Mouse (Mus musculus) kidney, embryonic 14.5 days (tissue): ENCODE measurements at regions not wholly inside any gene's neighbourhood (a gene's known extent, or its start where the extent isn't known, plus 50 kb on each side); places are given as distances from the start of the nearest gene placed in this dataset.

ENCODE experiments used
- ATAC-seq: fragments of 200-750 bp; cut with Nextera tagmentation; 2 replicates; pipeline ENCODE4 v1.8.0; 2017; ENCODE audit warnings: moderate number of reproducible peaks, mild to moderate bottlenecking, moderate TSS enrichment, moderate library complexity; ENCODE audit not compliant: low FRiP score, low TSS enrichment
- H3K27ac ChIP-seq: fragments of 300-500 bp; sonication (generic); 2 replicates; pipeline ENCODE4 v1.5.1; 2014; ENCODE audit warnings: low read depth, mild to moderate bottlenecking, low read length, moderate library complexity, mixed read lengths
- H3K27me3 ChIP-seq: fragments of 300-500 bp; sonication (generic); 2 replicates; pipeline ENCODE4 v1.6.1; 2014; ENCODE audit warnings: mild to moderate bottlenecking, low read length; ENCODE audit not compliant: control insufficient read depth, insufficient read depth
- H3K36me3 ChIP-seq: fragments of 300-500 bp; sonication (generic); 2 replicates; pipeline ENCODE4 v1.6.1; 2014; ENCODE audit warnings: low read length, mixed read lengths; ENCODE audit not compliant: control insufficient read depth, insufficient read depth
- H3K4me1 ChIP-seq: fragments of 300-500 bp; sonication (generic); 2 replicates; pipeline ENCODE4 v1.6.1; 2014; ENCODE audit warnings: low read length, mixed read lengths; ENCODE audit not compliant: control insufficient read depth, insufficient read depth
- H3K4me2 ChIP-seq: fragments of 300-500 bp; sonication (generic); replicated peaks from 2 replicates; pipeline ENCODE4 v1.6.1; 2014; ENCODE audit warnings: low read depth, mild to moderate bottlenecking, low read length
- H3K4me3 ChIP-seq: fragments of 300-500 bp; sonication (generic); 2 replicates; pipeline ENCODE4 v1.5.1; 2014; ENCODE audit warnings: mild to moderate bottlenecking, low read length
- H3K9ac ChIP-seq: fragments of 300-500 bp; sonication (generic); 2 replicates; pipeline ENCODE4 v1.6.1; 2014; ENCODE audit warnings: low read depth, mild to moderate bottlenecking, low read length, moderate library complexity
- H3K9me3 ChIP-seq: fragments of 300-500 bp; sonication (generic); 2 replicates; pipeline ENCODE4 v1.6.1; 2016; ENCODE audit warnings: low read length; ENCODE audit not compliant: control insufficient read depth
- WGBS: fragments of 180-500 bp; shearing (Covaris S2); extraction: QIAGEN DNeasy Blood & Tissue Kit; methylation state at CpG from one replicate; pipeline ENCODE4 v1.1.7; 2014; 5-methylcytosine and 5-hydroxymethylcytosine counted together

DNA sequence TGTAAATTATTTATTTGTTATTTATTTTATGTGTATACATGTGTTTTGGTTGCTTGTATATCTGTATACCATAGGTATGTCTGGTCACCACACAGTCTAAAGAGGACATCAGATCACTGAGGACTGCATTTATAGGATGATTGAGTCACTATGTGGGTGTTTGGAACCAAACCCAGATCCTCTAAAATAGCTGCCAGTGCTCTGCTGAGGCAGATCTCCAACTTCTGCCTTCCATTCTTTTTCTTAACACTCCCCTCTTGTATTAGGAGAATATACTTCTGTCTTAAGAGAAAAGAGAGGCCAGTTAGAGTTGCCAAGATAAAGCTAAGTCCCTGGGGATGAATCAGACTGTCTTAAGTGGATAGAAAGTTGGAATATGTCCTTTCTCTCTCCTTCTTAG is 424.2 kb downstream of the Cntn6 start:
- H3K27me3 ChIP-seq: no peaks in the 10 kb centered on the region
- H3K9me3 ChIP-seq: no peaks in the 10 kb centered on the region
- H3K27ac ChIP-seq: no peak overlapping the region
- ATAC-seq: no peak
- no peaks in the 10 kb centered on the region for H3K4me1 ChIP-seq
- no peaks in the 10 kb centered on the region for H3K36me3 ChIP-seq
- H3K4me3 ChIP-seq: no peak overlapping the region
- no peak overlapping the region for H3K4me2 ChIP-seq
- no peak overlapping the region for H3K9ac ChIP-seq

DNA sequence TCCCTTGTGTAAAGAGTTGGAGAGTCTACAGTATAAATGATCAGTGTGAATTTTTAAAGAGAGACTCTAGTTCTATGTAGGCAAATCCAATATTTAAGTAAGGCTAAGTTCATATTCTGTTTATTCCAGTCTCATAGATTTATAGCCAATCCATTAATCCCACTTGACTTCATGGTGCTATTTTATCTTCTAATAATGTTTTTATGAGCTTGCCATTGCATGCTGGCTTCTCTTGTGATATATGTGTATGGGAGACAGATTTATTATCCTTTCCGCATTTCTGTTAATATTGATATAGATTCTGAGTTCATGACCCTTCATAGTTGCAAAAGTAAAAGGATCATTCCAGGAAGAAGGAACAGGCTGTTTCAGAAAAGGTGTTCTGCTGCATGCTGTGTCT is 430.0 kb downstream of the Cntn6 start:
- no peaks in the 10 kb centered on the region for H3K9me3 ChIP-seq
- H3K27ac ChIP-seq: no peak overlapping the region
- WGBS: 49% methylated on average over 1 of the region's 1 CpGs
- H3K9ac ChIP-seq: no peak overlapping the region
- no peak overlapping the region for H3K4me2 ChIP-seq
- H3K4me3 ChIP-seq: no peak overlapping the region
- H3K27me3 ChIP-seq: no peaks in the 10 kb centered on the region
- H3K4me1 ChIP-seq: no peaks in the 10 kb centered on the region
- no peaks in the 10 kb centered on the region for H3K36me3 ChIP-seq
- ATAC-seq: peak; percentile 68; the same call in 1 of the 2 replicates

DNA sequence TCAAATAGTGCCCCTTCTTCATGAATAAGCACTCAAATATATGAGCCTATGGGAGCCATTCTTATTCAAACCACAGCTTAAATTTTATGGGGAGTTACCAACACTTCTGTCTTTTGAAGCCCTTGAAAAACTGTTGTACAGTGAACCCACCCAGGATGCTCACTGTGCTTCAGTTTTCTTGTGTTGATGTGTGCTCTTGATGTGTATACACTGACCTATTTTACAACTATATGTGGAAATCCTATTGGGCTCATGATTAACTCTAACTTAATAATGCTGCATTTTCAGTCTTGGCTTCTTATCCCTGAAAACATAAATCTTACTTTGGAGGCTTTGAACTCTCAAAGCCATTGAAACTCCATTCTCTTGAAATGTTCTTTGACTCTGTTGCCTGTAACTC is 433.5 kb downstream of the Cntn6 start:
- H3K4me3 ChIP-seq: no peak overlapping the region
- H3K4me1 ChIP-seq: no peaks in the 10 kb centered on the region
- 0 out of 2 replicates have a peak overlapping the region, but pooled peaks have one; percentile 14 for H3K27ac ChIP-seq
- peak; percentile 73; the same call in 1 of the 2 replicates for ATAC-seq
- no peaks in the 10 kb centered on the region for H3K27me3 ChIP-seq
- H3K9me3 ChIP-seq: no peaks in the 10 kb centered on the region
- H3K9ac ChIP-seq: no peak overlapping the region
- H3K4me2 ChIP-seq: no peak overlapping the region
- no peaks in the 10 kb centered on the region for H3K36me3 ChIP-seq

DNA sequence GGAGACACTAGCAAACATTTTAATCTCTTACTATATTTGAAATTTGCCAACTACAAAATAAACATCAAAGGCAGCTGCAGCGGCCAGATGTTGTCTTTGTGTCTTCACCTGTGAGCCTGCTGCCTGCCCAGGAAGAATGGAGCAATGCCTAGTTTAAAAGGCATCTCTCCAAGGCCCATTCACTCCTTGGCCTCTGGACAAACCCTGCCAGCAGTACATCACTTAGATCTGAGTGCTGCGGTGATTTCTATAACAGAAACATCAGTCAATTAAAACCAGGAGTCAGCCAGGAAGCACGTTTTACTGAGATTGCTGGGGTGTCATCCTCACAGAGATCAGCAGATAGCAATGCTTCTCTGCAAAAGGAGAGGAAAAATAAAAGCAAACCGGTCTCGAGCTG is 437.7 kb downstream of the Cntn6 start:
- Histone ChIP-seq H3K4me2 (no peak overlapping the region), H3K27ac (no peak overlapping the region), H3K9ac (no peak overlapping the region), H3K36me3 (no peaks in the 10 kb centered on the region), H3K4me3 (no peak overlapping the region), H3K27me3 (no peaks in the 10 kb centered on the region), H3K9me3 (no peaks in the 10 kb centered on the region), H3K4me1 (no peaks in the 10 kb centered on the region)
- ATAC-seq: no peak
- WGBS: 77% methylated on average over 5 of the region's 5 CpGs

DNA sequence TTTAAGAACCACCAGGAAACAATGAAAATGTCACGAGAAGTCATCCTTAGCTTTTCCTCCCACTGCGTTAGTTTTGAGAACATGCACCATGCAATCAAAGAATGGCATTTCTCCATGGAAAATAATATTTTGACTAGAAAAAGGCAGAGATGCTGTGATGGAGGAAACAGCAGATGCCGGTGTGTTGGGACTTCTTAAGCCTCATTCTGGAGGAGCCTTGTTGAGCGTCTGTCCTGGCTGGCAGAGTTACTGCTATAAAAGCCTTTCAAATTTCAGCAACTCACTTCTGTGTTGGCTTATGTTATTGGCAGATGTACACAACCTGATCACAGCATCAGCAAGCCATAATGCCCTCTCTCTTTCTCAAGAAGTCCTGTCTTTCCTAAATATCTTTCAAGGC is 439.6 kb downstream of the Cntn6 start:
- ATAC-seq: no peak
- Histone ChIP-seq H3K27ac (no peak overlapping the region), H3K4me2 (no peak overlapping the region), H3K4me1 (no peaks in the 10 kb centered on the region), H3K9ac (no peak overlapping the region), H3K36me3 (no peaks in the 10 kb centered on the region), H3K9me3 (no peaks in the 10 kb centered on the region), H3K27me3 (no peaks in the 10 kb centered on the region), H3K4me3 (no peak overlapping the region)
- 91% methylated on average over 4 of the region's 4 CpGs for WGBS

DNA sequence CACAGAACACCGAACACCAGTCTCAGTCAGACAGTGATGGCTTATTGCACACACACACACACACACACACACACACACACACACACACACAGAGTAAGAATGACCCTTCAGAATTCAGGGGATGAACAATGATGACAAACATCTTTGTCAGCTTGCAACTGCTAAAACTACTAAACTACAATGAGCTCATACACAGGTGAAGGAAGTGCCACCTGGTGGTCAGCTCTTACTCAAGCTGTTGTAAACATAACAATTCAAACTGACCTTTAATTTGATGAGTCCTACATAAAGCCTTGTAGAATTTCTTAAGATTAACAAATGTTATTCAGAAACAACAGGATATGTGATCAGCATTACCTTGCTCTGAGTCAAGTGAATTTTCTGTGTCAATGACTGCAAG is 446.5 kb downstream of the Cntn6 start:
- 96% methylated on average over 1 of the region's 1 CpGs for WGBS
- H3K4me3 ChIP-seq: no peak overlapping the region
- no peak overlapping the region for H3K27ac ChIP-seq
- H3K4me2 ChIP-seq: no peak overlapping the region
- H3K4me1 ChIP-seq: no peaks in the 10 kb centered on the region
- no peaks in the 10 kb centered on the region for H3K9me3 ChIP-seq
- ATAC-seq: no peak
- H3K9ac ChIP-seq: no peak overlapping the region
- no peaks in the 10 kb centered on the region for H3K27me3 ChIP-seq
- H3K36me3 ChIP-seq: no peaks in the 10 kb centered on the region

DNA sequence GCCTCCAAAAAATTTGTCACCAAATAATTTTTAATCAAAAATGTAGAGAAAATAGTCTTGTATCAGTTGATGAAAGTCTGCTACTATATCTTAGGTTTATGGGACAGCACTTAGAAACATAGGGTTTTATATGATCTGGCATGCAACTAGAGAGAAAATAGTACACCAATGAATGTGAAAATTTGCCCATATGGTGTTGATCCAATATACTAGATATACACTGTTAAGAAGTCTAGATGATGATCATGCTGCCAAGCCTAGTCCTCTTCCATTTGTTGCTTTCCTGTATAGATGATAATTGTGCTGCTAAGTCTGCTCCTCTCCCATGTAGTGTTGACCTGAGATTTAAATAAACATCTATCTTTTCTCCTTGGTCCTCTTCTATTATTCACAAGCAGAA is 481.9 kb downstream of the Cntn6 start:
- ATAC-seq: no peak
- H3K27me3 ChIP-seq: no peaks in the 10 kb centered on the region
- no peak overlapping the region for H3K27ac ChIP-seq
- no peak overlapping the region for H3K9ac ChIP-seq
- no peaks in the 10 kb centered on the region for H3K9me3 ChIP-seq
- no peaks in the 10 kb centered on the region for H3K36me3 ChIP-seq
- no peaks in the 10 kb centered on the region for H3K4me1 ChIP-seq
- no peak overlapping the region for H3K4me3 ChIP-seq
- H3K4me2 ChIP-seq: no peak overlapping the region

DNA sequence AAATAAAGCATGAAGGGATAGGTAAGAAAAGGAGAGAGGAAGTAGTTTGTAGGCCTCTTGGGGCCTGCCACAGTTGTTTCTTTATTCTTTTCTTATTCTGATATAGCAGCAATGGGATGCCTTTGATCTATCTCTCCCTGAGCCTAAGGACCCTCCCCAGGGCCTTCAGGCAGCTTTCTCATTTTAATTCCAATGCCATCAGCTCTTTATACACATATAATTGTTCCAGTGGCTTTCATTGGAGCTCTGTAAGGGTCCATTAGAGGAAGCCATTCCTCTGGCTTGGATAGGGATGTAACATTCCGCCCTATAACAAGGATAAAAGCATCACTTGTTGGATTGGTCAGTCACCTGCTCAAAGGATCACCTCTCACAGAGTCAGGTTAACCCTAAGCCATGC is 491.6 kb downstream of the Cntn6 start:
- no peaks in the 10 kb centered on the region for H3K27me3 ChIP-seq
- no peak for ATAC-seq
- no peak overlapping the region for H3K27ac ChIP-seq
- H3K4me1 ChIP-seq: no peaks in the 10 kb centered on the region
- no peak overlapping the region for H3K4me2 ChIP-seq
- no peak overlapping the region for H3K9ac ChIP-seq
- H3K4me3 ChIP-seq: no peak overlapping the region
- H3K36me3 ChIP-seq: no peaks in the 10 kb centered on the region
- no peaks in the 10 kb centered on the region for H3K9me3 ChIP-seq
- 63% methylated on average over 1 of the region's 1 CpGs for WGBS

DNA sequence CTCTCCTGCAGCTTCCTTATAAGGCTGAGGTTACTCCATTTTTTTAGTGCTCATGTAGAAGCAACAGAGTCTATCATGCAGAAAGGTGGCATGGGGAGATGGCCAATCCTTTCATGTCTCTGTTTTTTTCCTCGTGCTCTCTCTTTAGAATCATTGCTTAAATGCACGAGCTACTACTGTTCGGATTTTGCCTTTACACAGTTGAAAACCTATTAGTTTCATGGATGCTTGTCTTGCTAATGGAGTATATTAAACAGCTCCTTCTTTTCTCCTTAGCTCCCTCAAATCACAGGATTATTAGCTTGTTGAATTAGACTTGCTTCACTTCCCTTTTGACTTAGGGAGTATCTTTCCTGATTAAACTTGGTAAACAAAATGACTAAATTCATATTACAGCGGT is 497.3 kb downstream of the Cntn6 start:
- no peaks in the 10 kb centered on the region for H3K36me3 ChIP-seq

DNA sequence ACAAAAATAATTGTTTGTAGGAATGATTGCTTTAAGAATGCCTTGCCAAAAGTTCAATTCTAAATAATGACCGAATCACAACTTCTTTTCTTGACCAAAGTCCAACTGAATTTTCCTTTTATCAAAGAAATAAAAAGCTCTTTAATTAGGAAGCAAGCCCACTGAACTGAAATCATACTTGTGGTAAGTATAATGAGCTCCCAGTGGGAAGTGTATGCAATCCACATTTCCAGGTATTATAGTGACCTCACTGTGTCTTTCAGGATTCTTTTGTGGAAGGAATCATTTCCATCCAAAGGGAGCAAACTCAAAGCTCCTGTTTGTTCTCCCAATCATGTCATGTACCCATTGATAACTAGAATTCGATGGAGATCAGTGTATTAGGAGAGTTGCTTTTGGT is 497.8 kb downstream of the Cntn6 start:
- no peak for ATAC-seq
- Histone ChIP-seq H3K4me2 (no peak overlapping the region), H3K4me3 (no peak overlapping the region), H3K27ac (no peak overlapping the region), H3K9ac (no peak overlapping the region), H3K27me3 (no peaks in the 10 kb centered on the region), H3K9me3 (no peaks in the 10 kb centered on the region), H3K36me3 (no peaks in the 10 kb centered on the region), H3K4me1 (no peaks in the 10 kb centered on the region)
- 87% methylated on average over 2 of the region's 2 CpGs for WGBS

More for the DNA sequence above, 497.3 kb downstream of the Cntn6 start:
- H3K4me1 ChIP-seq: no peaks in the 10 kb centered on the region
- no peak overlapping the region for H3K9ac ChIP-seq
- H3K4me3 ChIP-seq: no peak overlapping the region
- H3K4me2 ChIP-seq: no peak overlapping the region
- 88% methylated on average over 4 of the region's 4 CpGs for WGBS
- H3K9me3 ChIP-seq: no peaks in the 10 kb centered on the region
- H3K27me3 ChIP-seq: no peaks in the 10 kb centered on the region
- no peak for ATAC-seq
- H3K27ac ChIP-seq: no peak overlapping the region
